ENCODE assay signal across 21 mouse cellular contexts in the genomic region with DNA sequence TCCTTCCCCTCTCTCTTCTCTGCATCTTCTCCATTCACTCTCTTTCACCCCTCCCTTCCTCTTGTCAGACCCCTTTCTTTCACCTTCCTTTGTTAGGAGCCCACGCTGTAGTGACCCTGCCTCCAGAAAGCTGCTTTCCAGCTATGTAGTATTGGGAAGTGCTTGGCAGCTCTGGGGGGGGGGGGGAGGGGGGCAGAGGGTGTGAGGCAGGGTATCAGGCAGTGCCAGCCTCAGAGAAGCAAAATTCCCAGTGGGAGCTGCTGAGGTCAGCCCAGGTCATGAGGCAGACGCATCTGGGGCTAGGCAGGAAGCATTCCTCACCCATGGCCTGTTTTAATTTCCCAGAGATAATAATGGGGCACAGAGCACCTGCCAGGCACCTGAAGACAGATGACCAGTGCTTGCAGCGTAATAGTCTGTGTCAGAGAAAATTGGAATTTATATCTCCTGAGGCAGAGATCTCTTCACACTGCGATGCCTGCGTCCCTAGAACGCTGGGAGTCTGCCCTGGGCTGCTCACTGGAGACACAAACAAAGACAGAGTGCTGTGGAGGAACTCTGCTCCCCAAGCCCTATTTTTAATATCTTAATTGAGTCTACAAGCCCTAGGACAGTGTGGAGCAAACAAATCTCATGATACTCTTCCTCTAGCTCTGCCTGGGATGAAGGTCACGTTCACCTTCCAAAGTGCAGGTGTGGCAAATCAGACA. TPM values are rescaled to one million over a fixed set of nuclear protein-coding genes. Genes with fewer than 3 reads are reported as not detected.
DNase-seq lines count a peak whose midpoint lies in the region; ATAC-seq lines count a peak whose summit lies in the region.
"Had no signal": no experiment of that assay in that cellular context is flagged by ENCODE, and none has a peak within 500 bp of the region (broad histone marks: within the 10 kb centered on the region; RNA-seq: fewer than 3 reads in every experiment).

No protein-coding gene starts in this region.

- no peak overlapping the region for H3K4me2 ChIP-seq in forebrain, embryonic 12.5 days
- no peak overlapping the region for H3K4me2 ChIP-seq in neural tube, embryonic 12.5 days (replicated peaks)
- H3K4me2 ChIP-seq: limb, embryonic 13.5 days; lung, embryonic 15.5 days had no signal

- DNase-seq in forebrain, embryonic 10.5 days (ENCODE audit: extremely low spot score, low spot score), result no peak
- DNase-seq in hindbrain, embryonic 10.5 days (ENCODE audit: low spot score), result peak; percentile 18
- DNase-seq in mesoderm, embryonic 11.5 days (ENCODE audit: low read depth, low spot score), result peak; percentile 41
- no peak for DNase-seq in adrenal gland, adult 2 months
- DNase-seq in left cerebral cortex, postnatal 14 days (ENCODE audit: low spot score in 2 of 2), result no peak
- no peak for DNase-seq in cerebellum, adult 11-12 months
- DNase-seq: heart, adult 2 months; heart, postnatal 10 days; thymus, postnatal 25 days had no signal

- H3K9me3 ChIP-seq in forebrain, embryonic 10.5 days, result no peaks in the 10 kb centered on the region
- no peaks in the 10 kb centered on the region for H3K9me3 ChIP-seq in forebrain, embryonic 12.5 days
- H3K9me3 ChIP-seq in hindbrain, embryonic 10.5 days, result no peaks in the 10 kb centered on the region
- H3K9me3 ChIP-seq in neural tube, embryonic 12.5 days, result no peaks in the 10 kb centered on the region
- H3K9me3 ChIP-seq: limb, embryonic 13.5 days; lung, embryonic 15.5 days had no signal

- no peak for ATAC-seq in forebrain, embryonic 12.5 days (ENCODE audit: low FRiP score)
- peak; percentile 44; the same call in 1 of the 2 replicates for ATAC-seq in neural tube, embryonic 12.5 days (ENCODE audit: low FRiP score, low read depth)
- ATAC-seq: activated CD4-positive, CD25-positive, alpha-beta regulatory T cell, adult 4 months; intestine, embryonic 16.5 days had no signal

- no peak overlapping the region for H3K9ac ChIP-seq in forebrain, embryonic 12.5 days
- H3K9ac ChIP-seq in neural tube, embryonic 12.5 days, result no peak overlapping the region
- H3K9ac ChIP-seq: limb, embryonic 13.5 days; lung, embryonic 15.5 days had no signal

- WGBS in forebrain, embryonic 10.5 days, result 61% methylated on average over 7 of the region's 7 CpGs
- 65% methylated on average over 7 of the region's 7 CpGs for WGBS in forebrain, embryonic 12.5 days
- 52% methylated on average over 7 of the region's 7 CpGs for WGBS in hindbrain, embryonic 10.5 days
- 45% methylated on average over 7 of the region's 7 CpGs for WGBS in neural tube, embryonic 12.5 days

- no peak overlapping the region for H3K4me3 ChIP-seq in forebrain, embryonic 10.5 days
- no peak overlapping the region for H3K4me3 ChIP-seq in forebrain, embryonic 12.5 days (replicated peaks)
- no peak overlapping the region for H3K4me3 ChIP-seq in hindbrain, embryonic 10.5 days
- H3K4me3 ChIP-seq in neural tube, embryonic 12.5 days, result no peak overlapping the region
- H3K4me3 ChIP-seq: heart, adult 2 months; layer of hippocampus, adult 2 months; limb, embryonic 13.5 days; lung, embryonic 15.5 days had no signal

- peak overlapping the region; percentile 37; the same call in 1 of the 2 replicates for H3K27ac ChIP-seq in forebrain, embryonic 10.5 days
- H3K27ac ChIP-seq in forebrain, embryonic 12.5 days, result no peak overlapping the region
- H3K27ac ChIP-seq in hindbrain, embryonic 10.5 days, result peak overlapping the region; percentile 73
- H3K27ac ChIP-seq in neural tube, embryonic 12.5 days, result peak overlapping the region; percentile 68; the same call in 1 of the 2 replicates
- H3K27ac ChIP-seq: heart, adult 2 months; kidney, postnatal 0 days; layer of hippocampus, adult 2 months; limb, embryonic 13.5 days; lung, embryonic 15.5 days had no signal

- intact Hi-C loops in left cerebral cortex, postnatal 14 days (cut with DNase I), result loop anchor here (10.0 kb wide), 1 partner anchor 334 kb away; no protein-coding TSS in a partner anchor

- no peaks in the 10 kb centered on the region for H3K36me3 ChIP-seq in forebrain, embryonic 10.5 days (replicated peaks)
- H3K36me3 ChIP-seq in forebrain, embryonic 12.5 days (replicated peaks), result no peaks in the 10 kb centered on the region
- H3K36me3 ChIP-seq in hindbrain, embryonic 10.5 days, result no peaks in the 10 kb centered on the region
- no peaks in the 10 kb centered on the region for H3K36me3 ChIP-seq in neural tube, embryonic 12.5 days
- H3K36me3 ChIP-seq: limb, embryonic 13.5 days; lung, embryonic 15.5 days had no signal

- no peaks in the 10 kb centered on the region for H3K27me3 ChIP-seq in forebrain, embryonic 10.5 days (ENCODE audit: poor library complexity, severe bottlenecking)
- H3K27me3 ChIP-seq in forebrain, embryonic 12.5 days, result no peaks in the 10 kb centered on the region
- H3K27me3 ChIP-seq in hindbrain, embryonic 10.5 days (ENCODE audit: insufficient read depth, poor library complexity, severe bottlenecking), result no peaks in the 10 kb centered on the region
- no peaks in the 10 kb centered on the region for H3K27me3 ChIP-seq in neural tube, embryonic 12.5 days (replicated peaks)
- H3K27me3 ChIP-seq: limb, embryonic 13.5 days; lung, embryonic 15.5 days had no signal

- peaks cover 31% of the 10 kb centered on the region for H3K4me1 ChIP-seq in forebrain, embryonic 10.5 days
- peaks cover 26% of the 10 kb centered on the region for H3K4me1 ChIP-seq in forebrain, embryonic 12.5 days
- peaks cover 35% of the 10 kb centered on the region for H3K4me1 ChIP-seq in hindbrain, embryonic 10.5 days (replicated peaks)
- H3K4me1 ChIP-seq in neural tube, embryonic 12.5 days, result peaks cover 13% of the 10 kb centered on the region
- H3K4me1 ChIP-seq: lung, embryonic 15.5 days had no signal

RNA-seq across cellular contexts. Expression of a gene that starts 5.8 kb away (rescaled TPM):
- not detected in 2 replicates for polyA plus RNA-seq in forebrain, embryonic 10.5 days (2016; fragmentation: Nextera tagmentation; extraction: Ambion mirVana)
- 0.29 TPM in 1 of 2 replicates, not detected in the other for polyA plus RNA-seq in forebrain, embryonic 12.5 days (2016; fragmentation: Nextera tagmentation; extraction: Ambion mirVana)
- polyA plus RNA-seq in hindbrain, embryonic 10.5 days (2016; fragmentation: Nextera tagmentation; extraction: Ambion mirVana), result not detected in 2 replicates
- 0.28 and 0.53 TPM in 2 replicates for polyA plus RNA-seq in neural tube, embryonic 12.5 days (2016; fragmentation: Nextera tagmentation; extraction: Ambion mirVana)
- not detected for total RNA-seq in adrenal gland, adult 2 months (2021)
- not detected in 2 replicates for polyA plus RNA-seq in adrenal gland, adult 2 months (2012; rRNA removed)
- total RNA-seq in left cerebral cortex, postnatal 14 days (2021), result not detected
- total RNA-seq: gastrocnemius, adult 8-10 months; heart, adult 2 months; heart, postnatal 10 days; layer of hippocampus, adult 2 months; left cerebral cortex, adult 18-20 months had no signal
- polyA plus RNA-seq: activated CD4-positive, CD25-positive, alpha-beta regulatory T cell, adult 4 months; cortical plate, adult 2 months; heart, adult 2 months; kidney, postnatal 0 days; limb, embryonic 13.5 days; small intestine, adult 2 months had no signal

Comparison
In these comparisons a context has a peak if more than half of its experiments do, and no peak if none do; other contexts are left out.
1. DNase-seq: peak in hindbrain, embryonic 10.5 days (single experiment) and mesoderm, embryonic 11.5 days (single experiment); none in forebrain, embryonic 10.5 days (single experiment), adrenal gland, adult 2 months (single experiment), left cerebral cortex, postnatal 14 days (0 of 2) and cerebellum, adult 11-12 months (single experiment).